Mouse (Mus musculus) mouse embryonic stem cell (cell line): ENCODE measurements around the gene BC005624.
"Not testable (repeated sequence)": the region's sequence is repeated elsewhere in the genome, so short reads cannot be mapped to it uniquely, and the experiment has no call there.

Experiments
- in situ Hi-C, 2 experiments: fragments of 300-500 bp; cut with MboI; formaldehyde crosslinking; loops; 1 replicate in 1 of 2; 3 replicates in 1 of 2; pipeline ENCODE4 v1.14.3; 2019 to 2020; ENCODE audit warnings: low sequenced_read_pairs in 2 of 2, low pct_unique_long_range_greater_than_20kb in 1 of 2, mixed read lengths in 1 of 2; ENCODE audit not compliant: unreplicated experiment in 1 of 2

Gene BC005624

DNA sequence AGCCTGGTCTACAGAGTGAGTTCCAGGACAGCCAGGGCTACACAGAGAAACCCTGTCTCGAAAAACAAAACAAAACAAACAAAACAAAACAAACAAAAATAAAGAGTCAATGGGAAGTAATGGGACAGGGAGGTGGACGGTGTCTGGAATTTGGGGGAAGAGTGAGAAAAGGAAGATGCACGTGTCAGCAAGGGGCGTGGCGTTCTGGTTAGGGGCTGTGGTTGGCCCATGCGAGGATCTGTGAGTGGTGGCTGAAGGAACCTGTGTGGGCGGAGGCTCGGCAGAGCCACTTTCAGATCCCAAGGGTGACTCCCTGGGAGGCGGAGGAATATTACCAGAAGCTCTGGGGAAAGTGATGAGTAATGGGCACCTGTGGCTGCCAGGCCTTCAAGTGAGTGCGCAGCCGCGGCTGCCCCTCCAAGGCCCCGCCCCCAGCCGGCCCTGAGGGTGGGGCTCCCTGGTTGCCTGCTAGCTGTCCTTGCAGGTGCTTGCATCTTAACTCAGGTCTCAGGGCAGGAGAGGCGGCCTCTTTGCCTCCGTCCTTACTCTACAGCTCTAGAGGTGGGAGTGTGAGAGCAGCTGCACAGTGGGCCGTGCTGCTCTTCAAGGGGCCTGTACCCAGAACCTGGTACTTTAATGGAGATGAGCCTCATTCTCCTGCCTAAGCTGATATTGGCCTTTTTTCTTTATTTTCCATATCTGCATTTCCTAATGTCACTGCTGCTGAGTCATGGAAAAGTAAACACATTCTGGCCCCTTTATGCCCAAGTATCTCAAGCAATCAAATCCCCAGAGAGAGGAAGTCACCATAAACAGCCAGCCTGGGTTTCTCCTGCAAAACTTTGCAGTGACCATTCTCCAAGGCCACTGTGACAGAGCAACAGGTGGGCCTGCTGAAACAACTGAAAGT, 3.4 kb upstream of the BC005624 start:
- in situ Hi-C loops = no loop called here

DNA sequence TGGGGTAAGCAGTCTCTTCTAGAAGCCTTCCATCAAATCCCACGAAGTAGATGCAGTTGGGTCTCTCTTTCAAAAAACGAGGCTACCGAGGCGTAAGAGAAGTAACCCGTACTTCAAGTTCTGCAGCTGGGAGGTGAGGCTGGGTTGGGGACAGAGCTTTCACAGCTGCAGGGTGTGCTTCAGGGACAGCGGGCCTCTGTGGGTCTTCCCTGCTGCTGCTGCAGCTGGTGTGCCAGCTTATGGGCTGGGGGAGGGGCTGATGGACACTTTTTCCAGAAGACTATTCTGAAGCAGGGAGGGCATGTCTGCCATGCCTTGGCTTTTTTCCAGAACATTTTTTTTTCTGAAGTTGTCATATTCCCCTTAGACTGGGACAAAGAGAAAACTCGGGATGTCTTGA, 1.0 kb upstream of the BC005624 start:
- in situ Hi-C loops = no loop called here

DNA sequence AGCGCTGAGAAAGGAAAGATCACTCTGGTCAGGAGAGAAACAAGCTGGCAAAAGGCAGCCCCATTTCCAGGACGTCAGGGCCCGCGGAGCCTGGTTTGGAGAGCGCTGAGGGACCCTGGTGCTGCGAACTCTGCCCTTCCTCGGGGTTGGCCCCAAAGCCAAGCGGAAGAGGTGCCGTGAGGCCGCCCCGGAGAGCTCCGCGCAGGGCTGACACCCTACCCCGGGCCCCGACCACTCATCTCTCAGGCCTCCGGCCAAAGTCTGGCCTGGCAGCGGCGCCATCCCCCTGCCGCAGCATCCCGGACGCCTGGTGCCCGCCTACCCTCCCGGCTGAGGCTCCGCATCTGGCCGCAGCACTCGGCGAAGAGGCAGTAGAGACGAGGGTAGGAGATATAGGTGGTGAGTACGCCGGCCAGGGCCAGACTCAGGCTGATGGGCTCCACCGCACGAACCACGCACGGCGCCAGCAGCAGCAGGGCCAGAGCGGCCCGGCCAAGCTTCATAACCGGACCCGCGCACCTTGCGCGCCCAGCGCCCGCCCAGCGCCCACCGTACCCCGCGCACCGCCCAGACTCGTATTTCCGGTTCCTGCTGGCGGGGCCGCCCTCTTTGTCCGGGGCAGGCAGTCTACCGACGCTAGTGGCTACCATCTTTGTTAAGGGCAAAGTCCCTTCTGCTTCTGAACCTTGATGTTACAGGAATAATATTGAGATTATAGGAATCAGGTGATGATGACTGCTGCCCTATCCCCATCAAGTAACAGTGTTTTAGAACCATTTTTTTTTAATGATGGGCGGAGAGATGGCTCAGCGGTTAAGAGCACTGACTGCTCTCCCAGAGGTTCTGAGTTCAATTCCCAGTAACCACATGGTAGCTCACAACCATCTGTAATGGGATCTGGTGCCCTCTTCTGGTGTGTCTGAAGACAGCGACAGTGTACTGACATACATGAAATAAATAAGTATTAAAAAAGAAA, 14.4 kb downstream of the BC005624 start, which contains the start of gene Tor1a:
Gene Tor1a (minus strand): TSS at position 582 of the 976 bp plus-strand sequence.
- in situ Hi-C loops = no loop called here

DNA sequence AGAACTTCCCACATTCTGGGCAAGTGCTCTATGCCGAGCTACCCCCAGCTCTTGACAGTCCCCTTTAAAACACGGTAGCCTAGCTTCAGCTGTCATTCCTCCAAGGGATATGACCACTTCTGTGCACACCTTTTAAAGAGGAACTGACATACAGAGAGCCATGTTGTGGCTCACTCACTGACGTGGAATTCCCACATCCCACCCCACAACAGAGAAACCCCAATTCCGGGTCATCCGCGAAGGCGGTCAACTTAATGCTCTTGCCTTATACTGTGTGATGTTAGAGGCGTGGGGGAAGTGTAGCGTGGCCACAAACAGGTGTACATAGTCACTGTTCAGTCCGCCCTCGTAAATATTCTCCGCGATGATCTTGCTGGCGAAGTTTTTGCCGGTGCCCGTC, 15.2 kb downstream of the BC005624 start:
- in situ Hi-C loops = no loop called here

DNA sequence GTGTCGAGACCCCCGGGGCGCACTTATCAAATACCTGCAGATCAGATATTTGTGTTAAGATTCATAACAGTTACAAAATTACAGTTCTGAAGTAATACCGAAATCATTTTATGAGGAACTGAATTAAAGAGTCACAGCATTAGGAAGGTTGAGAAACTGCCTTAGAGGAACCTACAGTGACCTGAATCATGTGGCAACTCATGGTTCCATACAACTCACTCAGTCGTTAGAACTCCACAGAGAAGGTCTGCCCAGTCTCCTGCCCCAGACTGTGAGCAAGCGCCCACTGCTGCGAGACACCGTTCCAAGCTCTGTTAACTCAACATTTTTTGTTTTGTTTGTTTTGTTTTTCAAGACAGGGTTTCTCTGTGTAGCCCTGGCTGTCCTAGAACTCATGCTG, 16.4 kb downstream of the BC005624 start:
- in situ Hi-C loops = no loop called here

DNA sequence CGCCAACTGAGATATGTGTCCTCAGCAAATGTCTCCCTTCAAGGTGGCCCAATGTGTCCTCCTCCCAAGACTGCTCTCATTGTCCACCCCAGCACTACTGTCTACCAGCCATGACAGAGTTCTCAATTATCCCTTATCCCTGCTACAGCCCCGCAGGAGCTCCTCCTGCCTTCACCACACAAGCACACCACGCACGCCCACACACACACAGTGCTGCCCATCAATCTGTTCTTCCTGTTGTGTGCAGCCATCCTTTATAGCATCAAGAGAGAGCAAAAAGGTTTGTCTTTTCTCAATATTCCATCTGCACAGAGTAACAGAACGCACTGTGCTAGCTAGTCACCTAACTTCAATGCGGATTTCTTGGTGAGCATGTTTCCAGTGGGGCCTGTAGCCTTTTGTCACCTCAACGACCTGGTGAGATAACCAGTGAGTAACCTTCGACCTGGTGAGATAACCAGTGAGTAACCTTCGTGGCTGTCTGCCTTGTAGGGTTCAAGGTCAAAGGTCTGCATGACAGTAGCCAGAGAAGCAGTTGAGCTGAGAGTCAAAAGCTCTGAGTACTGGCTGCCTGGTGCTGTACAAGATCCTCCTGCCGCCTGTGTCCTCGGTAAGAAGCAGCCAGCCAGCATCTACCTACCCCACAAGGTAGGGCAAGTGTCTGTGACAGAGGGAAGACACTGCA, 19.3 kb downstream of the BC005624 start:
- in situ Hi-C loops = no loop called here

DNA sequence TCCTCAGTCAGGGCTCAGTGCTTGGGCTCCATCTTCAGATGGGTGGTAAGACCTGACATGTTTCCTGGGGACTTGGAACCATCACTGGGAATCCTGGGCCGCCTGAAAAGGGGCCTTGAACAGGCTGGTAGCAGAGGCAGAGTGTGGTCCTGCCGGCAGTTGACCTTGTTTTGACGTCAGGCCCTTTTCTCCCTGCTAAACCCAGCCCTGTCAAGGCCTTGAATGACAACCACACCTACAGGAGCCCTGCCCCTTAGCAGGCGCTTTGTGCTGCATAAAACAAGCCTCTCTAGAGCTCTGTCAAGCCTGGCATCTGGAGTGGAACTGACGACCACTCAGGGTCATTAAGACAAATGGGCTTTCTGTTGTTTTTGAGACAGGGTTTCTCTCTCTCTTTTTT, 22.1 kb downstream of the BC005624 start:
- in situ Hi-C loops = no loop called here

DNA sequence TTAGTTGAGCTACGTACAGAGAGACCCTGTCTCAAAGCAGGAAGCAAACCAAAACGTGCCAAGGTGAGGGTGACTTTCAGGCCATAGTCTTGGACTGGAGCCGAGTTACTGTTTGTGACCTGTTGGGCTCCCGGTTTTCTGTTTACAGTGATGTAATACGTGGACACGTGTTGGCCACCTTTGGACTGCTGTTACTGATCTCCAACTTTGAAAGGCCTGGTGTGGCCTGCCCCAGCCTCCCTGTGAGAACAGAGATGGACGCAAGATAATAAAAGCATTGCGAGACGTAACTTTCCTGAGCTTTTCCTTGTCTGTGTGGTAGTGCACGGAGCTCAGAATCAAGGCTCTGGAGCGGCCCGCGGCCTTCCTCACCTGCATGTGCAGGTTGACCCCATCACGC, 23.3 kb downstream of the BC005624 start:
- in situ Hi-C loops = no loop called here

DNA sequence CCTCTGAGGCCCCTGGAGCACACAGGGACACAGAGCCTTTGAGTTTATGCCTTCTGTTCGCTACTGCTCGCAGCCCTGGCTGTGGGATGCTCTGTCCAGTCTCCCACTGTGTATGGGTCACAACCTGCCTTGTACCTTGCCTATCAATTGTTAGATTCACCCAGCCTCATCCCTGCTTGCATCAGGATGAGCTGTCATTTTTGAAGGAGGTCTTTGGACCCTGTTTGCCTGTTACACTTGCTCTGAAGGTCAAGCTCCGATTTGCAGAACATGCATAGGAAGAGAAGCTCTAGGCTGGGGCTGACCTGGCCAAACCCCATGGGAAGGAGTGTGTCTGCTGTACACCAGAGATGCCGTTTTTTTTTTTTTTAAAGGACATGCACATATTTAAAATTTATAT, 24.5 kb downstream of the BC005624 start:
- in situ Hi-C loops = no loop called here

DNA sequence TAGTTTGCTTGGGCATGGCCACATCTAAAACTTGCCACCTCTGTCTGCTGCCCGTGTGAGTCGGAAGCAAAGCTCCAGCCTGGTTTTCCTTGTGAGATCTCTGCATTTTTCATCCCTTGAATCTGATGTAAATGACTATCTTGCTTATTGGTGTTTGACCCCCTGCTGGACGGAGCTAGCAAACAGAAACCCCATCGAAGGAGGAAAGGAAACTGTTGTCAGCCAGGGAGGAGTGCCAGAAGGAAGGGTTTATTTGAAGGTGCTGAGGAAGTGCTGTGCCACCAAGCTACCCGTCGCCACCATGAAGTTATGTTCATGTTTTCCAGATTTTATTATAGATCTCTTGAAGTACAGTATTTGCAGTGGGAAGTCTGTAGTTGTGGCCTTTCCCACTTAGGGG, 27.2 kb downstream of the BC005624 start:
- in situ Hi-C loops = no loop called here

DNA sequence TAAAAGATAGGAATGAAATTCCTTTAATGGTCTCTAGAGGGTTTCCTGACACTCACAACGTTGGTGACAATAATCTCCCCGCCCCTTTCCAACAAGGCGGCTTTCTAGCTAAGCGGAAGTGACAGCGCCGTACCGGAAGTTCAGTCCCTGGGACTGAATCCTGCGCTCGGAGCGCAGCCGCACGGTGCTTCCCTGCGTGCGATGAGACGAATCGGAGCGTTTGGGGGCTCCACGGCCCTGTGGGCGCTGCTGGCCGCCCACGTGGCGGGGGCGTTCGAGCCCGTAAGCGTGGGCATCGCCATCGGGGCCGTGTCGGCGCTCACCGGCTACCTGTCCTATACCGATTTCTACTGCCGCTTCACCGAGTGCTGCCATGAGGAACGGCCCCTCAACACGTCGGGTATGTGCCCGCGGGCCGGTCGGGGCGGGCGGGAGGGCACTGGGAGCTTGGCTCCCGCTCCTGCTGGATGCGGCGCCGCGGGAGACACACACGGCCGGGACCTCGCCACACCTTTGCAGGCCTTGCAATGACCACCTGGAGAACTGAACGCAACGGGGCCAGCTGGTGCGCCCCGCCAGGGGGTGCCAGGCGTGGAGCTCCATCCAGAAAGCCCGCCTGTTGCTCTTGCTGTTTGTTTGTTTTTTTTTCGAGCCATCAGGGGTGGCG, 29.0 kb downstream of the BC005624 start, which contains the start of gene Tor1b:
Gene Tor1b (plus strand): TSS at position 136 of the 667 bp plus-strand sequence.
- in situ Hi-C loops = no loop called here

DNA sequence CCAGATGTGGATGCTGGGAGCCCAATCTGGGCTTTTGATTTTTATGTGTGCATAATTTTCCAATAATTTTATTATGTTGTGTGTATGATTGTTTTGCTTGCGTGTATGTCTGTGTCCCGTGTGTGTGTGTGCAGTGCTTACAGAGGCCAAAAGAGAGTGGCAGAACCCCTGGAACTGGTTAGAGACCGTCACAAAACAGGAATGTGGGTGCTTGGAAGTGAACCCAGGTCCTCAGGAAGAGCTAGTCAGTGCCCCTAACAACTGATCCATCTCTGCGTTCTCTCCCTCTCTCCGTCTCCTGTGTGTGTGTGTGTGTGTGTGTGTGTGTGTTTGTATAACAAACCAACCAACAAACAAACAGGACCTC, 29.6 kb downstream of the BC005624 start:
- in situ Hi-C loops = no loop called here

DNA sequence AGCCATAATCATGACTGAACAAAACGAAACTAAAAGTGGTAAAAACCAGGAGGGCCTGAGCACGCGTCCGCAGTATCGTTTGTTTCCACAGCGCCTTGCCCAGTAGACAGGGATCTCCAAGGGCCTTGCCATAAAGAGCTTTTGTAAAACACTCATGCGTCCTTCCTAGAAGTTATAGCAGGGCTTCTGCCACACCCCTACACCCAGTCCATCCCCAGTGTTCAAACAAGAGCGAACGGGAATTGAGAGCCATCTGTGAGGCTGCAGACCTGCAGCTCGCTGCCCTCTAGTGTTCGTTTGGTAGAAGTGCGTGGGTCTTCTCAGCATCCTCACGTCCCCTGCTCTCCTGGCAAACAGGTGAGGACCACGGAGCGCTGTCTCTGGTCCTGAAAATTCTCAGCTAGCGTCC, 39.4 kb downstream of the BC005624 start:
- in situ Hi-C loops = no loop called here

DNA sequence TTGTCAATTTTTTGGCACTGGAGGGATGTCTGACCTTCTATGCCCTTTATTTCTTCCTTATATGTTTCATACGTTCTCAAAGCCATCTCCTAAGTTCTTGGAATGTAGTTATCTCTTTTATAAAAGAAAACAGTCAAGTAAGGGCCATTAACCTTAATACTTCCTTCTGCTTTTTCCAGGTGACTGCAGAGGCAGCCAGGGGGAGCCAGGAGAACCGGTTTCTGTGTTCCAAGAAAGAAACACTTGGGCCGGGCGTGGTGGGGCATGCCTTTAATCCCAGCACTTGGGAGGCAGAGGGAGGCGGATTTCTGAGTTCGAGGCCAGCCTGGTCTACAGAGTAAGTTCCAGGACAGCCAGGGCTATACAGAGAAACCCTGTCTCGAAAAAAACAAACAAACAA, 39.9 kb downstream of the BC005624 start:
- in situ Hi-C loops = not testable (repeated sequence)

DNA sequence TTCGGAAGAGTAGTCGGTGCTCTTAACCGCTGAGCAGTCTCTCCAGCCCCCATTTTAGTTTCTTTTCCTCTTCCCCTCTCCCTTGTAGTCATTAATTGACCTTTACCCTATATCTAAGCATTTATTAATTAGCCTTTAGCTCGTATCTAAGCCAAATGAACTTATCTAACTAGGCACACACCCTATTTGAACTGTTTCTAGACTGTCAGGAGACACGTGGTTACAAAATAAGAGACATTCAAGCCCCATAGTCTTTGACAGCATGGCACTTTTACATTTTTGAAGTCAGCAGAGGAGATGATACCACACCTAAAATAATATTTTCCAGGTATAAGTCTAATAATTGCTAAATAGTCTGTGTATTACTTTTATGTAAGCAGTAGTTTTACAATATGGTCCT, 40.4 kb downstream of the BC005624 start:
- in situ Hi-C loops = no loop called here

DNA sequence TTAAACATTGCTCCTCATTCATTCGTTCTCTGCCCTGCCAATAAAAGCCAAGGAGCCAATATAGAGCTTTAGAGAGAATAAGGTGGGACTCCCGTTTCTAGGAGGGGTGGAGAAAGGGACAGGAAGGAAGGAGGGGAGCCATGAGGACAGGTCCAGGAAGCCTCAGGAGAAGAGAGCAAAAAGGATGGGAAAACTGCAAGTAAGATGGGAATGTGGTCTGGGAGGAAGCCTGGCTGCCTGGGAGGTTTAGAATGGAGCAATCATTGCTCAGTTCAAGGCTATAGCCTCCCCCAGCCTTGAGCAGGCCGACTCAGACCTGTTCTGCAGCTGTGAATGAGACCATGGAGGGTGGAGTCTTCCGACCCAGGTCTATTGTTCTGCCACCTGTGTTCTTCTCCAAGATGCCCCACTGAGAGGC, 43.4 kb downstream of the BC005624 start:
- in situ Hi-C loops = loop anchor here in 1 of 2 experiments (10.0 kb wide), 1 partner anchor 114 kb away; no protein-coding TSS in a partner anchor

DNA sequence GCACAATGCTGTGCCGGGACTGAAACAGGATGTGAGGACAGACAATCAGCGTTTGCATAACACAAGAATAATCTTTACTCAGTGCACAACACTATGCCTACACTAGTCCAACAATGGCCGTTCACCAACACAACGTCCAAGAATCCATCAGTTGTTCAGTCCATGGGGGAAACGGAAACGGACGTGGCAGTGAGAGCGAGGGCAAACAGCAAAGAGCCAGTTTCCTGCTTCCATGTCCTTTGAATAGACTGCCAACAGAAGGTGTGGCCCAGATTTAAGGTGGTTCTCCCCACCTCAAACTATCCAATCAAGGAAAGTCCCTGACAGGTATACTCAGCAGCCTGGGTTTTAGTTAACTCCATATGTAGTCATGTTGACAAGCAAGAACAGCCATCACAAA, 44.3 kb downstream of the BC005624 start:
- in situ Hi-C loops = loop anchor here in 1 of 2 experiments (10.0 kb wide), 1 partner anchor 113 kb away; no protein-coding TSS in a partner anchor

DNA sequence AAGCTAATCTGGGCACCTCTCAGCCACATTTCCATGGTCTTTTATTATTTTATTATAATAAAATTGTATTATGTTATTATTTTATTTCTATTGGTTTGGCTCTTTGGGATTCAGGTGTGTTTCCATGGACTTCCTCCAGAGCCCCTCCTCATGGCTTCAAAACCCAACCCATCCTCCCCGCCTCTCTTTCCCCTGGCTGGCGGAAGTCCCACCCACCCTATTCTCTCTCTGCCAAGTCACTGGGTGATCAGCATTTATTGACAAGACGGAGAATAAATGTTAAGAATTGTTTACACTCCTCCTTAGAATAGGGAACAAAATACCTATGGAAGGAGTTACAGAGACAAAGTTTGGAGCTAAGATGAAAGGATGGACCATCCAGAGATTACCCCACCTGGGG, 45.2 kb downstream of the BC005624 start:
- in situ Hi-C loops = loop anchor here in 1 of 2 experiments (10.0 kb wide), 1 partner anchor 112 kb away; no protein-coding TSS in a partner anchor
